Mouse (Mus musculus) spleen, postnatal 14 days (tissue): Measurements from ENCODE around the gene Lrfn1.

Experiments used
- DNase-seq, 2 experiments: peaks; one replicate each; pipeline ENCODE4 v3.0.0; 2021 to 2022; ENCODE audit warnings: low spot score in 2 of 2

Gene Lrfn1

GRCm38 (mm10) chr7:28451531-28452360 lies at the start of gene Lrfn1:
Lrfn1 (plus strand) TSS chr7:28451980.
- no peak for DNase-seq

GRCm38 (mm10) chr7:28410841-28411475 lies 40.8 kb upstream of the Lrfn1 start:
- no peak for DNase-seq

GRCm38 (mm10) chr7:28412826-28413225 lies 39.0 kb upstream of the Lrfn1 start:
- DNase-seq: no peak

- no peak for DNase-seq
Measured at GRCm38 (mm10) chr7:28417368-28417767, 34.4 kb upstream of the Lrfn1 start.

- DNase-seq: no peak
Measured at GRCm38 (mm10) chr7:28418096-28418670, 33.6 kb upstream of the Lrfn1 start.

DNA sequence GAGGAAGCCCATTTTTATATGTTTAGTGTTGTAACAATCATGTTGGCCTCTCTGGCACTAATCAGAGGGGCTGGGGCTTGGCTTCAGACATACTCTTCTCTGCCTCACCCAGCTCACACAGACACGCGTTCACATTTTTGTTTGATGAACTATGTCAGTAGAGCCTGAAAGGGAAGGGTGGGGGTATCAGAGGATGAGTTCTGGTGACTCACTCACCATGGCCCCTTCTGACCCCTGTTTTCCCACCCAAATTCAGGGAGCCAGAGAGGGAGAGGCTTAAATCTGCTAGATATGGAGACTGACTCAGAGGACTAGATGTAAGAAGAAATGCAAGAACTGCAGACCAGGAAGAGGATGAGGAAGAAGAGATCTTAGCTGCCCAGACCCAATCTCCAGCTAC lies 32.4 kb upstream of the Lrfn1 start:
- no peak for DNase-seq

DNA sequence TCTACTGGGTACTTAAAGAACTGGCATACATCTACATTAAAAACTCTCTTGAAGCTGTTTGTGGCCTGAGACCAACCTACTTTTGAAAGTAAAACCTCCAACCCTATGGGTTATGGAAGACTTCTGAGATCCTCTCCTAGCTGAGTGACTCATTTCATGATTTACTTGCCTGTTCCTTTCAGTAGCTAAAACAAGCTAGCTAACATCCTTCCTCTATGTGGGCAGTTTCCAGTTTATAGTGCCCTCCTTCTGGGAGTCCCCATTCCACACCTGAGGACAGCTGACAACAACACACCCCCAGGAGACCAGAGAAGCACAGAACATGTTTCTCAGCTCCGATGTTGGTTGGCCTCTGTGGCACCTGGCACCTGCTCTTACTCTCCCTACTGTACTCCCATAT lies 28.8 kb upstream of the Lrfn1 start:
- DNase-seq: no peak

DNA sequence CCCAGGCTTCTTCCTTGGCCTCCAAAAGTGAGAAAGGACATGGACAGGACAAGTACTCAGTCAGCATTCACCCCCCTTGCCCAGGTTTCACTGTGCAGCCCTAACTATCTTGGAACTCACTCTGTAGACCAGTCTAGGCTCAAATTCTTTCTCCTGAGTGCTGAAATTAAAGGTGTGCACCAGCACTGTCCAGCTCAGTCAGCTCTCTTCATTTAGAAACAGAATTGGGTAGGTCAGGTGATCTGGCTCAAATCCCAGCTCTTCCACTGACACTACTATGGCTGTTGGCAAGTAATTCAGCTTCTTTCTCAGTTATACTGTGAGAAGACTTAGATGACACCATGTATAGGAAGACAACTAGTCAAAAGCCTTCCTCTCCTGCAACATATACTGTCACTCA lies 24.0 kb upstream of the Lrfn1 start:
- DNase-seq: no peak

DNA sequence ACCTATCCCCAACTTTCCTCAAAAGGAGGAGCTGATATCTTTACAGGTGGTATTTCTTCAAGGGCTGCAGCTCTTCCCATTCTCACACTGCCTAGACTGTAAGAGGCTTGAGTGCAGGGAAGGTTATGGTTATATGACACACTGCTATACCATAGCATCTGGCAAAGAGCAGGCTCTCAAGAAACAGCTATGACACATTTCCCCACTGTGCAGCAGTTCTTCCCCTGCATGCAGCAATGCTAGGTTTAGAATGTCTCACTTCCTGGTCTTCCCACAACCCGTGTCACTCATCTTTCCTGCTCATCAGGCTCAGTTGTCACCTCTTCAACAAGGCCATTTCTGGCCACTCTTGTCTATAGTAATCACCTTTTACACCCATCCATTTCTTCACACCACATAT lies 21.3 kb upstream of the Lrfn1 start:
- no peak for DNase-seq

- DNase-seq: no peak
Measured at GRCm38 (mm10) chr7:28432252-28432651, 19.5 kb upstream of the Lrfn1 start.

GRCm38 (mm10) chr7:28435660-28436259 lies 16.0 kb upstream of the Lrfn1 start:
- peak in 1 of 2 experiments; percentile 25 for DNase-seq

GRCm38 (mm10) chr7:28436271-28436904 lies 15.4 kb upstream of the Lrfn1 start:
- DNase-seq: peak; percentile 99

DNA sequence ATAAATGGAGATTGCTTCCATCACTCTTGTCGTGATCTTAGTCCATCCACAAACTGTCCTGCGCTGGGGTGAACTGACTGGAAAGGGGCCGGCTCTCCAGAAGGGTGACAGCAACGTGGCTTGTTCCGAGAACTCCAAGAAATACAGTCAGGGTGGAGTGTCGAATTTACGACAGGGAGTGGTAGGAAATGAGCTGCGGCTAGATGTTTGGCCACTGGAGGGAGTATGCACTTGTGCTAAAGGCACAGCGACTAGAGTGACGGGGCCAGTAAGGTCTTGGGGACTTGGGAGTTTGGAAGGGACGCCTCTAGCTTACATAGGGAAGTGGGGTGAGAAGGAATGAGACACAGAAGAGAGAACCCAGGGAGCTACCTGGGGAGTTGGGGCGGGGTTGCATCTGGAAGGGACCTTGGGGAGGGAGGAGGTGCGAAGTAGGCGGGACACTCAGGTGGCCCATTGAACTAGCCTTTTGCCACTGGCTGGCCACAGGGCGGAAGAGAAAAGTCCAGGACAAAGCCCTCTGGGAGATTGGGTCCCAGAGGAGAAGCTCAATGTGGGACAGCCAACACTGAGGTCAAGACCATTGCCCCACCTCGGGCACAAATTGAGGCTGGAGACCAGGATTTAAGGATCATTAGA lies 14.7 kb upstream of the Lrfn1 start, which contains the start of gene Gmfg:
Gene Gmfg (plus strand): TSS at position 516 of the 639 bp plus-strand sequence.
- DNase-seq: peak; percentile 73 to 78

- no peak for DNase-seq
Measured at GRCm38 (mm10) chr7:28437964-28438363, 13.8 kb upstream of the Lrfn1 start.

DNA sequence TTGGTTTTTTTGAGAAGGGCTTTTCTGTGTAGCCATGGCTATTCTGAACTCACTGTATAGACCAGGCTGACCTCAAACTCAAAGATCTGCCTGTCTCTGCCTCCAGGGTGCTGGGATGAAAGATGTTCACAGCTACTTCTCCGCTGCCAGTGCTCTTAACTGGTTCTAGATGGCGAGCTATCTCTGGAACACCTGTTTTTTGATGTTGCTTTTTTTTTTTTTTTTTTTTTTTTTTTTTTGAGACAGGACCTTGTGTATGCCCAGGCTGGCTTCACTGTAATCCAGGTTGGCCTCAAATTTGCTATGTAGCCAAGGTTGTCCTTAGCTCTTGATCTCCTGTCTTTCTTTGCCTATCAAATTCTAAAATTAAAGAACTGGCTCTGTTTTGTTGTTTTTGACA lies 13.0 kb upstream of the Lrfn1 start:
- DNase-seq: no peak

DNA sequence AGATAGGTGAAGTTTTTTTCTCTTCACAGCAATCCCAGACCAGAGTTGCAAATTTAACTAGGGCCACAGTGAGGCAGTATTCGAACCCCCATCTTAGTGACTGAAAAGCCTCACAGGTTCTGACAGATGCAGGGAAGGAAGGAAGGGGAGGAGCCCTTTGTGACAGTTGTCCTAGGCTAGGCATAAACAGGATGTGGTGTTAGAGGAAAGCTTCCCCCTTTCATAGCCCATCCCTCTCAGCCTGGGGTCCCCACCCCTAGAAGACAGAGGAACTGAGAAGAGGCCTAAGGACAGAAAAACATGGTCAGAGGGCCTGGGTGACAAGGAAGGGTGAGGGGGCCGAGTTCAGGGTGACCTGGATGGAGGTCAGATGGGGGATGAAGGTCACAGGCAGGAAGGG lies 11.0 kb upstream of the Lrfn1 start:
- DNase-seq: peak; percentile 37 to 45

DNA sequence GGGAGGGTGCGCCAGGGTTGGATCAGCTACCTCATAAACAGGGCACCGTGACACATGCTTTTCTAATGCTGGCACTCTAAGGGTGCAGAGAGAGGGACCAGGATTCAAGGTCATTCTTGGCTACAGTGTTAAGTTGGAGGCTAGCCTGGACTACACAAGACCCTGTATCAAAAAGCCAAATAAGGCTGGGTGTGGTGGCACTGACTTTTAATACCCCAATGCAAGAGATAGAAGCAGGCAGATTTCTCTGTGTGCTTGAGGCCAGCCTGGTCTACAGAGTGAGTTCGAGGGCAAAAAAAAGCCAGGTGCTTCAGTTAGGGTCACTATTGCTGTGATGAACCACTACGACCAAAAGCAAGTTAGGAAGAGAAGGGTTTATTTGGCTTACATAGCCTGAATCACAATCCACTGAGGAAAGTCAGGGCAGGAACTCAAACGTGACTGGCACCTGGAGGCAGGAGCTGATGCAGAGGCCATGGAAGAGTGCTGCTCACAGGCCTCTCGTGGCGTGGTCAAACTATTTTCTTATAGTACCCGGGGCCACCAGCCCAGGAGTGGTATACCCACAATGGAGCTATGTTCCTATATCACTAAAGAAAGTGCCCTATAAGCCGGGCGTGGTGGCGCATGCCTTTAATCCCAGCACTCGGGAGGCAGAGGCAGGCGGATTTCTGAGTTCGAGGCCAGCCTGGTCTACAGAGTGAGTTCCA lies 9.8 kb upstream of the Lrfn1 start:
- DNase-seq: no peak

GRCm38 (mm10) chr7:28442688-28443087 lies 9.1 kb upstream of the Lrfn1 start:
- no peak for DNase-seq

DNA sequence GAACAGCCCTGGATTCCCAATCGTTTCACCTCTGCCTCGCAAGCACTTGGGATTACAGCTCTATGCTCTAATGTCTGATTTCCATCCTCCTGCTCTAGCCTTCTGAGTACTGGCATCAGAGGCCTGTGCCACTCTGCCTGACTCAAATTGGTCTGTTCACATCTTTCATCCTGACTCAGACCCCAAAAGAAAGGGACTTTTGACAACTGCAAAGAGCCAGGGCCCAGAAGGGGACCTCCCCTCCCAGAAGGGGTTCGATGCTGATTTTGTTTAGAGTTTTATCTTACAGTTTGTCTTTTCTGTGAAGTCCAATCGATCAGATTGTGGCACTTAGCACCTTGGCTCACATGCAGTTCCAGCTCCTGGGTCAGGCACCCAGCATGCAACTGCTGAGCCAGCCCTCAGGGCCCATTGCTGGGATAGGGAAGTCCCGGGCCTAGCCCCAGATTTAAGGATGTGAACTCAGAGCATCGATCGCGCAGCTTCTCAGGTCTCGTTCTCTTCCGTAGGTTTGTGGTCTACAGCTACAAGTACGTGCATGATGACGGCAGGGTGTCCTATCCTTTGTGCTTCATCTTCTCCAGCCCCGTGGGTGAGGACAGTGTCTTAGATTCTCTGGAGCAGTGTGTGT lies 7.3 kb upstream of the Lrfn1 start:
- no peak for DNase-seq

DNA sequence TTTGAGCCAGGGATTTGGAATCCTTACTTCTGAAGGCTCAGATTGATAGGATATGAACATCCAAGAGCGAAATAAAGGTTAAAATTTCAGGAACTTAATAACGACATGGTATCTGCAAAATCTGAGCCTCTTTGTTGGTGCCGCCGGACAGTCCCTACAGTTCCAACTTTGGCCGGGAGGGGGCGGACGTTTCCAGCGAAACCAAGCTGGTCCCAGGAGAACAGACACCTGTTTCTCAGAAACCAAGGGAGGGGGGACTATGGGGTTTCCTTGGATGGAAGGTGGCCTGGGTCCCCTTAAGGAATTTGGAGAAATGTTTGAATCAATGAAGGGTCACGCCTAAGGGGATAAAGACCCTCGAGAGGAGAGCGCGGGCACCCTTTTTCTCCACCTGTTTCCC lies 5.3 kb upstream of the Lrfn1 start:
- DNase-seq: peak; percentile 66 to 84
